Mouse (Mus musculus) ES-E14 (cell line): ENCODE results near the gene Acad12. TPM values are rescaled to one million over a fixed set of nuclear protein-coding genes. Genes with fewer than 3 reads are reported as not detected.
"Not testable (repeated sequence)": the region's sequence is repeated elsewhere in the genome, so short reads cannot be mapped to it uniquely, and the experiment has no call there.

Experiments used
- DNase-seq: peaks from one replicate; pipeline ENCODE4 v3.0.0-alpha.2; 2013; ENCODE audit warnings: low read depth, low spot score
- H3K27ac ChIP-seq: 2 replicates; pipeline ENCODE4 v1.5.1; 2012; ENCODE audit warnings: low read depth, mild to moderate bottlenecking, low read length, moderate library complexity, mixed read lengths; ENCODE audit not compliant: poor library complexity, insufficient read depth, severe bottlenecking
- H3K36me3 ChIP-seq: 2 replicates; pipeline ENCODE4 v1.6.1; 2012; ENCODE audit warnings: mild to moderate bottlenecking, low read length, moderate library complexity, mixed read lengths; ENCODE audit not compliant: control insufficient read depth, poor library complexity, insufficient read depth, severe bottlenecking
- H3K4me1 ChIP-seq, 2 experiments: fragments of 150-350 bp in 1 of 2; sonication (generic) in 1 of 2; 2 replicates each; pipeline ENCODE4 v1.6.1; 2012; ENCODE audit warnings: low read length in 2 of 2, mild to moderate bottlenecking in 1 of 2, mixed read lengths in 1 of 2; ENCODE audit not compliant: control insufficient read depth in 2 of 2, insufficient read depth in 2 of 2, poor library complexity in 1 of 2
- H3K4me3 ChIP-seq, 2 experiments: fragments of 150-350 bp in 1 of 2; sonication (generic) in 1 of 2; 2 replicates each; pipeline ENCODE4 v1.5.1; 2012; ENCODE audit warnings: low read length in 2 of 2, low read depth in 1 of 2, mild to moderate bottlenecking in 1 of 2, mixed read lengths in 1 of 2; ENCODE audit not compliant: insufficient read depth in 1 of 2, poor library complexity in 1 of 2, severe bottlenecking in 1 of 2
- H3K9ac ChIP-seq: 2 replicates; pipeline ENCODE4 v1.6.1; 2012; ENCODE audit warnings: low read depth, mild to moderate bottlenecking, low read length, mixed read lengths; ENCODE audit not compliant: poor library complexity, insufficient read depth, severe bottlenecking
- H3K9me3 ChIP-seq: fragments of 150-350 bp; sonication (generic); 2 replicates; pipeline ENCODE4 v1.6.1; 2012; ENCODE audit warnings: low read depth, mild to moderate bottlenecking, low read length; ENCODE audit not compliant: control insufficient read depth, insufficient read depth
- CHD2 ChIP-seq: IDR thresholded peaks from 2 replicates; pipeline ENCODE4 v1.6.1; 2014; ENCODE audit warnings: mild to moderate bottlenecking, low read depth, low read length, inconsistent platforms
- HCFC1 ChIP-seq: IDR thresholded peaks from 2 replicates; pipeline ENCODE4 v1.6.1; 2012; ENCODE audit warnings: low read length, inconsistent platforms, borderline replicate concordance; ENCODE audit not compliant: insufficient read depth
- MAFK ChIP-seq: IDR thresholded peaks from 2 replicates; pipeline ENCODE4 v1.6.1; 2014; ENCODE audit warnings: mild to moderate bottlenecking, low read depth, low read length, inconsistent platforms; ENCODE audit not compliant: insufficient read depth
- ZC3H11A ChIP-seq: IDR thresholded peaks from 2 replicates; pipeline ENCODE4 v1.6.1; 2012; ENCODE audit warnings: low read depth, mild to moderate bottlenecking, inconsistent platforms, low read length, borderline replicate concordance
- ZNF384 ChIP-seq: IDR thresholded peaks from 2 replicates; pipeline ENCODE4 v1.6.1; 2012; ENCODE audit warnings: low read depth, low read length, inconsistent platforms
- in situ Hi-C, 2 experiments: fragments of 600-800 bp; cut with MboI; formaldehyde crosslinking; loops; one replicate each; pipeline ENCODE4 v1.15.1; 2025; ENCODE audit warnings: low sequenced_read_pairs in 2 of 2, inconsistent platforms in 1 of 2; ENCODE audit not compliant: unreplicated experiment in 2 of 2
- total RNA-seq: library from RNA; depleted of rRNA; stranded (reverse); fragments of 300-350 nt; gene quantifications from 2 replicates; pipeline ENCODE4 v1.2.3, GENCODE M21; 2012

Gene Acad12
- total RNA-seq, 1 experiment = 6.0 TPM

DNA sequence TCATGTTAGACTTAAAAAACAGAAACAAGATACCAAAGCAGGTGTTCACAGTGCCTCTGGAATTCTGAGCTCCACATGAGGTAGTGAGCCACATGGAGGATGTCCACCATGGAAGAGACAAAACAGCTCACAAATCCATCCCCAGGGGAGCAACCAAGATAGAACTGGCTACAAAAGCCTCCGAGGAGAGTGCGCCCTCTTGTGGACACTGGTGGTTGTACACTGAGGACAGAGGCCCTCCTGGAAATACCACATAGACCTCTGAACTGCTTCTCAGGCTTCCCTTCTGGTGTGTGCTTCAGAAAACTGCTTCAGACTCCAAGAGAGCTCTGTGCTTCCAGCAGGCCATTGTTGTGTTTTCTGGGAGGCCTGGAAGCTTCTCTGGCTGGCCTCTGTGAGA, 12.6 kb downstream of the Acad12 start:
- no peaks in the 10 kb centered on the region for H3K36me3 ChIP-seq
- in situ Hi-C loops = no loop called here
- H3K4me1 ChIP-seq = peaks cover 3 to 7% of the 10 kb centered on the region in 2 experiments; a peak in 1 of 4 replicates
- H3K4me3 ChIP-seq = no peak overlapping the region
- H3K9me3 ChIP-seq = no peaks in the 10 kb centered on the region
- no peak overlapping the region for H3K27ac ChIP-seq
- no peak overlapping the region for H3K9ac ChIP-seq
- TF ChIP-seq HCFC1 (no peak), CHD2 (no peak), ZNF384 (no peak), ZC3H11A (peak; percentile 5; the same call in 1 of the 2 replicates), MAFK (no peak)
- peak; percentile 88 for DNase-seq

DNA sequence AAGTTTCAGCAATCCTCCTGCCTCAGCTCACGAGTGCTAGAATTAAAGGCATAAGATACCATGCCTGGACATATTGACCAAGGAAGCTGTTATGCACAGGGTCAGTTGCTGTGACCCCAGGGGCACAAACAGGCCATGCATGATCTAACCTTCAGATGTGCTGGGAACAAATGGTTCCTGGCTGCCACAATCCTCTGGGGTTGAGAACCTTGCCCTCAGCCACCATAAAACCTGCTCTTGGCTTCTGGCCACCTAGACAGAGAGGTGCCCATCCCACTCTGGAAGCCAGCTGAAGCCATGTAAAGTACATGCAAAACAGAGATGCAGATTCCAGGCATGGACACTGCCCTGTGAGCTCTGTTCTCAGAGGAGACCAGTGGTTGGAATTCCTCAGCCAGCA, 14.9 kb downstream of the Acad12 start:
- H3K9me3 ChIP-seq, in situ Hi-C loops, DNase-seq, H3K9ac ChIP-seq, H3K4me3 ChIP-seq, H3K36me3 ChIP-seq, H3K27ac ChIP-seq: not testable (repeated sequence)
- H3K4me1 ChIP-seq = peaks cover 3 to 17% of the 10 kb centered on the region in 2 experiments; a peak in 2 of 4 replicates

DNA sequence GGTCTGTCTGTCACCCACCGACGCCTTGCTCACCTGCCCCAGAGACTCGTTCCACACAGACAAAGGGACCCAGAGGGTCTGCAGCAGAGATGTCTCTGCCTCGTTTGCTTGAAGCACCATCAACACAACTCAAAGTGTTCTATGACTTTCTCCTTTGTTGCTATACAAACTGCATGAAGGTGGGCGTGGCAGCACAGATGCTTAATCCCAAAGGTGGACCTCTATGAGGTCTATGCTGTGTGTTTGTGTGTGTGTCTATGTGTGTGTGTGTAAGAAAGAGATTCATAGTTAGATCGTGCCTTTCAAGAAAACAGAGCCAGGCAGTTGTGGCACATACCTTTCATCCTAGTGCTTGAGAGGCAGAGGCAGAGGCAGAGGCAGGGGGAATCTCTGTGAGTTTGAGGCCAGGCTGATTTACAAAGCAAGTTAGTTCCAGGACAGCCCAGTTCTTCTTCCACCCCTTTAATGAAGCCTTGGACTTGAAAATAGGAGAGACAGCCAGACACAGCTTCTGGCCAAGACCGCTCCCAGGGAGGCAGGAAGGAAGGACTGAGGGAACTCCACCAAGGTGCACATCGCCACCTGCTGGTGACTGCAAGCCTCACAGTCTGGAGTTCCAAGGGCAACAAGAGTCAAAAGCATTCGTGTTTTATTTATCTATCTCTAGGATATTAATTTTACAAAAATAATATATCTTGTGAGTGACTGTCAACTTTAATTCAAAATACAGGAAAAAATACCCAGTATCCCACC, 17.0 kb downstream of the Acad12 start:
- peak; percentile 73 for DNase-seq
- Histone ChIP-seq H3K9me3 (no peaks in the 10 kb centered on the region), H3K4me3 (no peak overlapping the region), H3K36me3 (no peaks in the 10 kb centered on the region), H3K27ac (no peak overlapping the region), H3K9ac (no peak overlapping the region), H3K4me1 (peaks cover 3 to 25% of the 10 kb centered on the region in 2 experiments; a peak in 2 of 4 replicates)
- in situ Hi-C loops = no loop called here
- TF ChIP-seq CHD2 (no peak; the same call in 1 of the 2 replicates), HCFC1 (no peak), ZC3H11A (peak; percentile 30), MAFK (no peak), ZNF384 (0 out of 2 replicates have a peak, but pooled peaks have one; percentile 11)

DNA sequence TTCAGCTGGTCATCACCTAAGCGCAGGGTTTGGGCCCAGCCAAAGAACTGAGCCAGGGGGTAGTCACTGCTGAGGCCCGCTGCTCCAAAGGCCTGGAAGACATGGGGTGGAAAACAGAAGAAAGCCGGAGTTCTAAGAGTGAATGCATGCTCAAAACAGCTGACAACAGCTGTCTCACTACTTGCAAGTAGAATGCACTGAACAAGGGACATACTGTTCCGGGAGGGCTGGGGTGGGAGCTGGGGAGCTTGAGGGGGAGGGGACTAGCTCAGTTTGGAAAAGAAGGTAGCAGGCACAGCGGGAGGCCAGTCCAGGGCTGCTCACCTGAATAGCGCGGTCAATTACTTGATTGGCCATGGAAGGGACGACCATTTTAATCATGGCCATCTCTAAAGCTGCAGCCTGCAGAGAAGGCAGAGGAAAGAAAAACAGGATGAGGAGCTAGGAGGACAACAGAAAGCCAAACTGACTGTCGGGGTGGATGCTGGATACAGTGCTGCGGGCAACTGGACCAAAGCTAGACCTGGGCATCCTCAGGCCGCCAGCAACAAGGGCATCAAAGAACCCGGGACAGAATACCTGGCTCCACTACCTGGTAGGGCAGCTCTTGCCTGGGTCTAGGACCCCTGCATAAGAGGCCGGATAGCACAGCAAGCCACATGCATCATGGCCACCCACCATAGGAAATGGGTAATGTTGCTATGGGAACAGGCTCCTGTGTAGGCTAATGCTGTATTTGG, 19.7 kb downstream of the Acad12 start:
- H3K9me3 ChIP-seq = no peaks in the 10 kb centered on the region
- DNase-seq = no peak
- H3K27ac ChIP-seq = no peak overlapping the region
- H3K4me1 ChIP-seq = peaks cover 3 to 26% of the 10 kb centered on the region in 2 experiments; a peak in 2 of 4 replicates
- H3K9ac ChIP-seq = no peak overlapping the region
- TF ChIP-seq CHD2 = no peak
- TF ChIP-seq HCFC1 = no peak
- TF ChIP-seq ZNF384 = no peak
- TF ChIP-seq MAFK = no peak
- TF ChIP-seq ZC3H11A = no peak
- in situ Hi-C loops = no loop called here
- no peaks in the 10 kb centered on the region for H3K36me3 ChIP-seq
- H3K4me3 ChIP-seq = no peak overlapping the region
